Mouse (Mus musculus) stomach, embryonic 14.5 days (tissue): ENCODE measurements around the gene Islr. TPM values are rescaled to one million over a fixed set of nuclear protein-coding genes. Genes with fewer than 3 reads are reported as not detected.

ENCODE experiments used
- ATAC-seq: fragments of 200-750 bp; cut with Nextera tagmentation; 2 replicates; pipeline ENCODE4 v1.8.0; 2017; ENCODE audit warnings: low read depth, moderate TSS enrichment; ENCODE audit not compliant: insufficient number of reproducible peaks, insufficient read depth, low FRiP score
- H3K27ac ChIP-seq: fragments of 300-500 bp; sonication (generic); 2 replicates; pipeline ENCODE4 v1.5.1; 2014; ENCODE audit warnings: mild to moderate bottlenecking, low read length, moderate library complexity, mixed read lengths
- H3K27me3 ChIP-seq: fragments of 300-500 bp; sonication (generic); 2 replicates; pipeline ENCODE4 v1.6.1; 2014; ENCODE audit warnings: low read length, control low read depth, mixed read lengths; ENCODE audit not compliant: control insufficient read depth, insufficient read depth
- H3K36me3 ChIP-seq: fragments of 300-500 bp; sonication (generic); 2 replicates; pipeline ENCODE4 v1.6.1; 2014; ENCODE audit warnings: mild to moderate bottlenecking, control low read depth, low read length, moderate library complexity, mixed read lengths; ENCODE audit not compliant: control insufficient read depth, insufficient read depth
- H3K4me1 ChIP-seq: fragments of 300-500 bp; sonication (generic); 2 replicates; pipeline ENCODE4 v1.6.1; 2014; ENCODE audit warnings: low read length, control low read depth, mixed read lengths; ENCODE audit not compliant: control insufficient read depth, insufficient read depth
- H3K4me2 ChIP-seq: fragments of 300-500 bp; sonication (generic); replicated peaks from 2 replicates; pipeline ENCODE4 v1.6.1; 2014; ENCODE audit warnings: low read depth, low read length, control low read depth
- H3K4me3 ChIP-seq: fragments of 300-500 bp; sonication (generic); 2 replicates; pipeline ENCODE4 v1.5.1; 2014; ENCODE audit warnings: low read depth, low read length, control low read depth
- H3K9ac ChIP-seq: fragments of 300-500 bp; sonication (generic); replicated peaks from 2 replicates; pipeline ENCODE4 v1.6.1; 2014; ENCODE audit warnings: low read depth, mild to moderate bottlenecking, control low read depth, low read length, moderate library complexity, mixed read lengths
- H3K9me3 ChIP-seq: fragments of 300-500 bp; sonication (generic); 2 replicates; pipeline ENCODE4 v1.6.1; 2016; ENCODE audit warnings: low read depth, low read length, control low read depth; ENCODE audit not compliant: control insufficient read depth
- WGBS: fragments of 180-500 bp; shearing (Covaris S2); extraction: QIAGEN DNeasy Blood & Tissue Kit; methylation state at CpG from one replicate; pipeline ENCODE4 v1.1.7; 2014; 5-methylcytosine and 5-hydroxymethylcytosine counted together
- polyA plus RNA-seq: library from polyadenylated mRNA; unstranded; fragments of >200 nt; fragmentation: Nextera tagmentation; extraction: Ambion mirVana; gene quantifications from 2 replicates; pipeline ENCODE4 v1.2.1, GENCODE M21; 2014

Islr gene
- polyA plus RNA-seq, 1 experiment from 2014 or later, result 87.9 TPM

GRCm38 (mm10) chr9:58143419-58143818, 60.7 kb downstream of the Islr start:
- H3K9ac ChIP-seq, result no peak overlapping the region
- peaks cover 37% of the 10 kb centered on the region for H3K4me1 ChIP-seq
- H3K36me3 ChIP-seq, result no peaks in the 10 kb centered on the region
- no peak overlapping the region for H3K4me3 ChIP-seq
- WGBS, result 24% methylated on average over 7 of the region's 7 CpGs
- no peaks in the 10 kb centered on the region for H3K9me3 ChIP-seq
- H3K27me3 ChIP-seq, result no peaks in the 10 kb centered on the region
- 0 out of 2 replicates have a peak overlapping the region, but pooled peaks have one; percentile 40 for H3K27ac ChIP-seq
- no peak for ATAC-seq
- no peak overlapping the region for H3K4me2 ChIP-seq

- no peak for ATAC-seq
- H3K27me3 ChIP-seq, result no peaks in the 10 kb centered on the region
- H3K9ac ChIP-seq, result no peak overlapping the region
- H3K27ac ChIP-seq, result no peak overlapping the region
- H3K4me1 ChIP-seq, result peaks cover 42% of the 10 kb centered on the region
- no peaks in the 10 kb centered on the region for H3K36me3 ChIP-seq
- no peak overlapping the region for H3K4me3 ChIP-seq
- 31% methylated on average over 6 of the region's 6 CpGs for WGBS
- H3K9me3 ChIP-seq, result no peaks in the 10 kb centered on the region
- H3K4me2 ChIP-seq, result no peak overlapping the region
Measured at GRCm38 (mm10) chr9:58139947-58140346, 64.2 kb downstream of the Islr start.

GRCm38 (mm10) chr9:58135921-58136321, 68.2 kb downstream of the Islr start:
- Histone ChIP-seq H3K4me3 (no peak overlapping the region), H3K27me3 (no peaks in the 10 kb centered on the region), H3K27ac (no peak overlapping the region), H3K9me3 (no peaks in the 10 kb centered on the region), H3K4me1 (peaks cover 49% of the 10 kb centered on the region), H3K4me2 (0 out of 2 replicates have a peak overlapping the region, but pooled peaks have one; percentile 13), H3K36me3 (no peaks in the 10 kb centered on the region), H3K9ac (no peak overlapping the region)
- 21% methylated on average over 2 of the region's 2 CpGs for WGBS
- 0 out of 2 replicates have a peak, but pooled peaks have one; percentile 21 for ATAC-seq

GRCm38 (mm10) chr9:58134906-58135305, 69.2 kb downstream of the Islr start:
- H3K9ac ChIP-seq, result no peak overlapping the region
- WGBS, result 30% methylated on average over 7 of the region's 7 CpGs
- H3K4me1 ChIP-seq, result peaks cover 43% of the 10 kb centered on the region
- H3K9me3 ChIP-seq, result no peaks in the 10 kb centered on the region
- H3K4me3 ChIP-seq, result no peak overlapping the region
- no peak overlapping the region for H3K27ac ChIP-seq
- ATAC-seq, result no peak
- H3K4me2 ChIP-seq, result no peak overlapping the region
- no peaks in the 10 kb centered on the region for H3K36me3 ChIP-seq
- H3K27me3 ChIP-seq, result no peaks in the 10 kb centered on the region

- H3K27ac ChIP-seq, result peak overlapping the region; percentile 44; the same call in 1 of the 2 replicates
- H3K4me3 ChIP-seq, result no peak overlapping the region
- H3K9ac ChIP-seq, result no peak overlapping the region
- H3K4me2 ChIP-seq, result peak overlapping the region; percentile 26
- no peak for ATAC-seq
- no peaks in the 10 kb centered on the region for H3K27me3 ChIP-seq
- H3K9me3 ChIP-seq, result no peaks in the 10 kb centered on the region
- H3K36me3 ChIP-seq, result no peaks in the 10 kb centered on the region
- H3K4me1 ChIP-seq, result peaks cover 42% of the 10 kb centered on the region
- 11% methylated on average over 17 of the region's 17 CpGs for whole genome bisulfite sequencing
Measured at GRCm38 (mm10) chr9:58133893-58134884, 69.9 kb downstream of the Islr start.

- no peak overlapping the region for H3K9ac ChIP-seq
- H3K4me1 ChIP-seq, result peaks cover 53% of the 10 kb centered on the region
- no peaks in the 10 kb centered on the region for H3K9me3 ChIP-seq
- WGBS, result 67% methylated on average over 7 of the region's 7 CpGs
- H3K4me3 ChIP-seq, result no peak overlapping the region
- no peaks in the 10 kb centered on the region for H3K27me3 ChIP-seq
- H3K36me3 ChIP-seq, result no peaks in the 10 kb centered on the region
- no peak overlapping the region for H3K4me2 ChIP-seq
- no peak for ATAC-seq
- no peak overlapping the region for H3K27ac ChIP-seq
Measured at GRCm38 (mm10) chr9:58131735-58132134, 72.4 kb downstream of the Islr start.

GRCm38 (mm10) chr9:58130909-58131308, 73.2 kb downstream of the Islr start:
- 41% methylated on average over 3 of the region's 3 CpGs for WGBS
- Histone ChIP-seq H3K9ac (no peak overlapping the region), H3K4me1 (peaks cover 49% of the 10 kb centered on the region), H3K9me3 (no peaks in the 10 kb centered on the region), H3K36me3 (no peaks in the 10 kb centered on the region), H3K4me2 (no peak overlapping the region), H3K27ac (no peak overlapping the region), H3K27me3 (no peaks in the 10 kb centered on the region), H3K4me3 (no peak overlapping the region)
- ATAC-seq, result no peak

GRCm38 (mm10) chr9:58129508-58129907, 74.6 kb downstream of the Islr start:
- H3K4me2 ChIP-seq, result peak overlapping the region; percentile 33
- H3K36me3 ChIP-seq, result no peaks in the 10 kb centered on the region
- H3K9me3 ChIP-seq, result no peaks in the 10 kb centered on the region
- ATAC-seq, result no peak
- H3K4me1 ChIP-seq, result peaks cover 49% of the 10 kb centered on the region
- peak overlapping the region; percentile 10; the same call in 1 of the 2 replicates for H3K9ac ChIP-seq
- no peak overlapping the region for H3K4me3 ChIP-seq
- H3K27me3 ChIP-seq, result no peaks in the 10 kb centered on the region
- H3K27ac ChIP-seq, result peak overlapping the region; percentile 53; the same call in 1 of the 2 replicates
- 19% methylated on average over 8 of the region's 8 CpGs for WGBS
